Mouse (Mus musculus): Measurements from ENCODE around the gene Celsr1.

Gene Celsr1

GRCm38 (mm10) chr15:86033191-86033841 is at the start of gene Celsr1:
Gene Celsr1 (minus strand): TSS chr15:86033777.
- DNase-seq (ENCODE audit: low spot score in 2 of 2) = no peak

- DNase-seq (ENCODE audit: low spot score in 2 of 2) = no peak
Measured at GRCm38 (mm10) chr15:86083261-86083741, 49.7 kb upstream of the Celsr1 start.

- DNase-seq (ENCODE audit: low spot score in 2 of 2) = no peak
Measured at GRCm38 (mm10) chr15:86082551-86082961, 49.0 kb upstream of the Celsr1 start.

- no peak for DNase-seq (ENCODE audit: low spot score in 2 of 2)
Measured at GRCm38 (mm10) chr15:86081654-86082053, 48.1 kb upstream of the Celsr1 start.

- no peak for DNase-seq (ENCODE audit: low spot score in 2 of 2)
Measured at GRCm38 (mm10) chr15:86080408-86080807, 46.8 kb upstream of the Celsr1 start.

- DNase-seq (ENCODE audit: low spot score in 2 of 2) = no peak
Measured at GRCm38 (mm10) chr15:86079876-86080275, 46.3 kb upstream of the Celsr1 start.

- DNase-seq (ENCODE audit: low spot score in 2 of 2) = no peak
Measured at GRCm38 (mm10) chr15:86079467-86079866, 45.9 kb upstream of the Celsr1 start.

GRCm38 (mm10) chr15:86078481-86079216 is 45.1 kb upstream of the Celsr1 start:
- no peak for DNase-seq (ENCODE audit: low spot score in 2 of 2)

- DNase-seq (ENCODE audit: low spot score in 2 of 2) = no peak
Measured at GRCm38 (mm10) chr15:86077934-86078333, 44.4 kb upstream of the Celsr1 start.

GRCm38 (mm10) chr15:86076378-86076777 is 42.8 kb upstream of the Celsr1 start:
- no peak for DNase-seq (ENCODE audit: low spot score in 2 of 2)

GRCm38 (mm10) chr15:86076048-86076315 is 42.4 kb upstream of the Celsr1 start:
- DNase-seq (ENCODE audit: low spot score in 2 of 2) = no peak

GRCm38 (mm10) chr15:86075305-86076047 is 41.9 kb upstream of the Celsr1 start:
- no peak for DNase-seq (ENCODE audit: low spot score in 2 of 2)

GRCm38 (mm10) chr15:86074171-86074937 is 40.8 kb upstream of the Celsr1 start:
- no peak for DNase-seq (ENCODE audit: low spot score in 2 of 2)

- no peak for DNase-seq (ENCODE audit: low spot score in 2 of 2)
Measured at GRCm38 (mm10) chr15:86071166-86071565, 37.6 kb upstream of the Celsr1 start.

GRCm38 (mm10) chr15:86070368-86070767 is 36.8 kb upstream of the Celsr1 start:
- DNase-seq (ENCODE audit: low spot score in 2 of 2) = no peak

- DNase-seq (ENCODE audit: low spot score in 2 of 2) = no peak
Measured at GRCm38 (mm10) chr15:86069011-86069791, 35.6 kb upstream of the Celsr1 start.

- no peak for DNase-seq (ENCODE audit: low spot score in 2 of 2)
Measured at GRCm38 (mm10) chr15:86067941-86068495, 34.4 kb upstream of the Celsr1 start.

- DNase-seq (ENCODE audit: low spot score in 2 of 2) = no peak
Measured at GRCm38 (mm10) chr15:86067581-86067910, 34.0 kb upstream of the Celsr1 start.

GRCm38 (mm10) chr15:86066836-86067580 is 33.4 kb upstream of the Celsr1 start:
- peak in 1 of 2 experiments; percentile 72 for DNase-seq (ENCODE audit: low spot score in 2 of 2)

GRCm38 (mm10) chr15:86065367-86065766 is 31.8 kb upstream of the Celsr1 start:
- DNase-seq (ENCODE audit: low spot score in 2 of 2) = no peak
